Mouse (Mus musculus) megakaryocyte-erythroid progenitor cell, adult 5-6 weeks (primary cell): ENCODE measurements around the gene Gprc5d. TPM values are rescaled to one million over a fixed set of nuclear protein-coding genes. Genes with fewer than 3 reads are reported as not detected.

ENCODE experiments used
- ATAC-seq: replicated peaks from 2 replicates; pipeline ENCODE4 v1.8.0; 2016; ENCODE audit warnings: mild to moderate bottlenecking, inconsistent platforms; ENCODE audit not compliant: severe bottlenecking, poor library complexity, low FRiP score, low TSS enrichment
- total RNA-seq, 2 experiments: library from RNA; stranded (forward) in 1 of 2; stranded (reverse) in 1 of 2; fragments of 200-1000, 215-1000 nt in 1 of 2; fragments of >200 nt in 1 of 2; fragmentation: Nextera tagmentation in 1 of 2; gene quantifications; 2 replicates each; pipeline ENCODE4 v1.2.3; 2014 to 2017

The Gprc5d gene
- total RNA-seq, 2 experiments from 2014 or later, result not detected

DNA sequence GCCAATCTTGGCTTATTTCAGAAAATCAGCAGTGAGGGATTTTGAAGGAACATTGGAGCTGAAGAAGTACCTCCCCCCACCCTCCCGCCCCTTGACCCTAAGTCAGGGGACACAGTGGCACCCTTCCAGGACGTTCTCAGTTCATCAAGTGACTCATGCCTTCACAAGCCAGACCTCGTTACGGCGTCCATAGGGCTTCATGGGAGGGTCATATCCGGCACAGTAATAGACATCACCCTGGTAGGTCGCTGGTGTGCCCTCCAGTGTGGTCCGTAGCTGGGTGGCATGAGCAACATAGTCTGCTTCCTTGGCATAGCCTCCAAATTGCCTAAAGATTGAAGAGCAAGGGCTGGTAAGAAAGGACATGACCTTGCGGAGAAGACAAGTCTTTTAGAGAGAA is 19.7 kb upstream of the Gprc5d start:
- no peak for ATAC-seq

DNA sequence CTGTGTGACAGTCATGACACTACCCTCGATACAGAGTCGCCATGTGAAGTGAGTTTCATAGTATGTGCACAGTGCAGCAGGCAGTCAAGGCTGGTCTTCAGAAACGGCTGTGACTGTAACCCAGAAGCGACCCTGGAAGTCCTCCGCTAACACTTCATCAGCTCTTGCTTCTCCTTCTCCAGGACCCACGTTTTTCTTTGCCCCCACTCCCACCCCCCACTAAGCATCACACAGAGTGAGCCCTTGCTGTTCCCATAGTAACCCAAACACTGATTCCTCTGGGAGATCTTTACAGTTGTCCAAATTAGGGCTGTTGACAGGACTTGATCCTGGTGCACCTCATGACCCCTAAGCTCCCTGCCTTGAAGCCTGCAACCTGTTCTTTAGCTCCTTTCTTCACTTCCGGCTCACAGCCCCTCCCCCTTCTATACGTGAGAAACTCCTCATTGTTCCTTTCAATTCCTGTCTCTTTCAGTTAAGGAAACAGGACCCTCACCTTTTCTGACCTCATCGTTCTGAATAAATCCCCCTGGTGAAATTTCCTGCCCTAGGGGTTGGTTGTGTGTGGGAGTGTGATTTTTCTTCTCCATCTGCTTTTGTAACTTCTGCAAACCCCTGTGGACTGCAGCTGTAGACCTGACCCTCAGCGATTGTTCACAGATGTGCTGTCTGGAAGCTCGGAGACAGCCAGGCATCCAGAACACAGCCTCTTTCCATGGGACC is 18.5 kb upstream of the Gprc5d start:
- ATAC-seq, result no peak

DNA sequence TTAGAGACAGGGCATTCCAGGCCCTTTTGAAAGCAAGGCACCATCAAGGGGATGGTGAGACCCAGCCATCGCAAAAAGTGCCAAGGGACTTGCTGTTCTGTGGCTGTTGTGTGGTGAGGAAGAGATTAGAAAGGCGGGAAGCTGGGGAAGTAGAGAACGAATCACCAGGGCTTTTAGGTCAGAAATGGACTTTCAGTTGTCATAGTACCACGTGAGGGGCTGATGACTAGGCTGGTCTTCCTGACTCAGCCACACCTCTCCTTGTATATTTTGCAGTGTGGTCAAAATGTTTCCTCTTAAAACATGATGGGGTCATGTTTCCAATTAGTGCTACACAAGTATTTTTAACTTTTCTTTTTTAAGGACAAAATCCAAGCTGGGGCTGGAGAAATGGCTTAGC is 17.7 kb upstream of the Gprc5d start:
- ATAC-seq, result no peak; the same call in 1 of the 2 replicates

DNA sequence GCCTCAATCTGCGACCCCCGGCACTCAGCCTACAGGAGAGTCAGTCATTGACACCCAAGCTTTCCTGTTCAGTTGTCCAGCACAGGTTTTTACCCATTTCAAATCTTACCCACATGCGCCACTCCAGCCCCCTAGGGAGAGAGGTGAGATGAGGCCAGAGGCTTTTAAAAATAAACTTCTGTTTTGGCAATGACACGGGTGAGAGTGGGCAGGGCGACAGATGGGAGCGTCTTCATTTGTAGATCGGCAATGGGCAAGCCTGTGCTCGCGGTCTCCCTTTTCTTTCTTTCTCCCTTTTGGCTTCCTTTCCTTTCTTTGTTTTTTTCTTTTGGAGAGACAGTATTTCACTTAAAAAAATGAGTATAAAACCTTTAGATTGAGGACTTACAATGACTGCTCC is 15.4 kb upstream of the Gprc5d start:
- ATAC-seq, result no peak

DNA sequence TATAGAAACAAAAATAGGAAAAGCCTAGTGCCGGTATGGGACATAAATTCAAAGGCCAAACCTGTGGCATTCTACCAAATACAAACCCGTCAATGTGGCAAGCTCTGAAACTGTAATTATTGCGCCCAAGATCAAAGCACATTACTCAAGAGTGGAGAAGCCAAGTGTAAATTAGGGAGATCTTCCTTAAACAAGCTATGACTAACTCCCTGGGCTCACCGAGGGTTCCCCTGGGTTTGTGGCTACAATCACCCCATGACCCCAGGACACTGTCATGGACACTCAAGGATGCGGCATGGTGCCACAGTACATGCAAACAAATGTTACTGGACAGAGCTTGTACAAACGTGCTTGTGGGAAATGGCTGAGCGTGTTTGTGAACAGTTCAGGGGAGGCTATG is 15.0 kb upstream of the Gprc5d start:
- no peak for ATAC-seq

DNA sequence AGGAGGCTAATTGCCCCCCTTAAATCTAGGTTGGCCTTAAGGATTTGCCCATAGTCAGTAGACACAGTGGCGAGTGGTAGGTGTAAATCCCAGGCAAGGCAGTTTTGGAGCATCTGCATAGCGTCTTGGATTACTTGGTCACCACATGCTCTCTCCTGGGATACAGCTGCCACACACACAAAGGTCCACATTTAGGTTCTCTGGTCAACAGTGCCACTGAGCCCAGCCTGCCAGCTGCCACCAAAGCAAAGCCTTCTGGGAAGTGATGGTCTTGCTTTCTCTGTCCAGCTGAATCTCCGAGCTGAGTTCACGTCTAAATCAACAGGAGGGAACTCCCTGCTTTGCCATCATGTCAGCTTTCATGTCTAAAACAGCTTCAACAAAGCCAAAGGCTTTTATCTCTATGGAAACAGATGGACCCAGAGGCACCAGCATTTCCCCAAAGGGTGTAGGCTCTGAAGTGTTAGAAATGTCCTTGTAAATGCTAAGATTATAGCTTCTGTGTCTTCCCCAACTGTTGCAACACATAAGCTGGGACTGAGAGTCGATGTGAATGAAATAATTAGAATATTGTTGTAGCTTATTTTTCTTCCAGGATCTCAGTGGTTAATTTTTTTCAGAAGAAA is 6.8 kb upstream of the Gprc5d start:
- ATAC-seq, result no peak

DNA sequence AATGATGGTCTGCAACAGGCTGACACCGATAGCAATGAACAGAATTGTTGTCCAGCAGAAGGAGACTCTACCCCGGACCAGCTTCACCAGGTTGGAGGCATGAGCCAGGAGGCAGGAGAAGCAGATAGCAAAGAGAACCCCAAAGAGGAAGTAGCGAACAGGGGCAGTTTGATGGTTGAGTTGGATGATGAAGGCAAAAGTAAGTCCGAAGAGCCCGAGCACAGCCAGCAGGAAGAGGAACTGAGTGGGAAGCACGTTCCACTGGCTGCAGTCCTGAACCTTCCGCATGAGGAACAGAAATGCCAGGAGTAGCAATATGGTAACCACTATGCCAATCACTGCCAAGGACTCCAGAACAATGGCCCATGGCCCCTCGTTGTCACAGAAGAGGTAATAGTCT is 1.6 kb downstream of the Gprc5d start:
- no peak for ATAC-seq

DNA sequence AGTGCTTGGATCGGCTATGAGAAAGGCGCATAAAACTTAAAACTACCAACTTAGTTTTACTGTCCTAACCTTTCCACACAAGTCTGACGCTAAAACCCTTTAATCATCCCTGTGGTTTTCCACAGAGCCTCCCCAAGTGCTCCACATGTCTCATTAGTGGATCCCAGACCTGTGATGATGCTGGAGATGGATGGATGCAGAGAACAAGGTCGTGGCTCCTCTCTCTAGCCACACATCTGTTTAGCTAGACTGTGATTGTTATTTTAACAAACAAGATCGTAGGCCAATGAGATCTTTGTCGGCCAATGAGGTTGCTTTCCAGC is 5.0 kb downstream of the Gprc5d start:
- ATAC-seq, result no peak

DNA sequence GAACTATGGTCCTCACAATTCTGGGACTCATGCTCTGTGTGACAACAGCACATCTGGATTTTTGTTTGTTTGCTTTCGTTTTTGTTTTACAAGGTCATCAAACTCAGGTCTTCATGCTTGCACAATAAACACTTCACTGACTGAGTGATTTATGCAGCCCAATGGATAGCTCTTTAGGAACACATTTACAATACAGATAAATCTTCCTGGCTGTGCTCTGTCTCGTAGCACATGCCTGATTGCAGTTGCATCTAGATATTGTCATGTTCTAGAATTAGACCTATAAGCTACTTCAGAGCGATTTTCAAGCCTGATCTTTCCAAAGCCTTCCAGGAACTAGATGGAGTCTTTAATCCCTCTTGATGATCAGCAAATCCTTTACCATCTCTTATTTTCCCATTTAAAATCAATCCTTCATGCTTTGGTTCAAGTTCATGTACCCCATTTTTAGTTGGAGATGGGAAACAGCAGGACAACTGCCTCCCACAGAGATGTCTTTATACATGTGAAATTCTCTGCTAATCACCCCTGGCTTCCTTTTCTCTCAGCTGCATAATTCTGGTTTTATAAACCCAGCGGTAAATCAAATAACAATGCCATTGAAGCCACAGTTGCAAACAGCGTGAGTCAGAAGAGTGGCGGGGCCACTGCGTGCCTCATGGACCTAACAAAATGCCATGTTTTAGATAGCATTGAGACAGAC is 5.5 kb downstream of the Gprc5d start:
- ATAC-seq, result no peak

DNA sequence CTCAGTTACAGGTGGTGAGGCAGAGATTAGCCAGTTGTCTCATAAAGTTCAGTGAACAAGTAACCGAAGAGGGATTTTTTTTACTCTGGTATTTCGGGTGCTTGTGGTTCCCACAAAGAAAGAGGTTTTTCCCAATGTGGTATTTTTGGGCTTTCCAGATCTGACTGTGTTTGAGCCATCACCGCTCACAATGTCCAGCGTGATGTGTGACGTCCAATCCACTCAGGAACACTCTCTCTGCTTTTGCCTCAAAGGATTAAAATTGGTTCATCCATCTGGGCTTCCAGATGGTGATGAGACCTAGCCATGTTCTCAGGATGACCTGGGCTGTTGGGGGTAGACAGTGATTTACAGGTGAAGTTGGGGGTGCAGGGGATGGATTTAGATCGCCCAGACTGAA is 11.1 kb downstream of the Gprc5d start:
- ATAC-seq, result no peak

DNA sequence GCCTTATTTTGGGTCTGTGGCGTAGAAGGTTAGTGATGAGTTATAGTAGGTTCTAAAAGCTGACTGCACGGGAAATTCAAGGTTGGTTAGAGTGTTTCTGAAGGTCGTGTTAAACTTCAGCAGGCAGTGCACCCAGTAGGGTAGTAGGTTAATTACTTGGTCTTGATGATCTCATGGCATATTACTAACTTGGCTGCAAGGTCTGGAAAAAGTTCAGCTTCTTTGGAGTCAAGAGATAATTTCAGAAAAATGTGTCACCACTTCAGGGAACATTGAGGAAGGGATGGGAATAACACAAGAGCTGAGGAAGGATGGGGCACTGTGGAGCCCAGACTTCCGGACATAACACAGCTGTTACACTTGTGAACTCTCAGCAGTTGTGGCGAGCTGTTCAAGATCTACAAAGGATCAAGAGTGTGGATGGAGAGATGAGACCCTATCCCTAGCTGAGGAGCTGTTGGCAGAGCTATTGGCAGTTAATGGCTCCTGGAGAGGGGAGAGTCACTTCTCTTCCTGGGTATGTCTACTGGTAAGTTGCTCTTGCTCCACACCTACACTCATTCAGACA is 15.3 kb downstream of the Gprc5d start:
- ATAC-seq, result no peak

DNA sequence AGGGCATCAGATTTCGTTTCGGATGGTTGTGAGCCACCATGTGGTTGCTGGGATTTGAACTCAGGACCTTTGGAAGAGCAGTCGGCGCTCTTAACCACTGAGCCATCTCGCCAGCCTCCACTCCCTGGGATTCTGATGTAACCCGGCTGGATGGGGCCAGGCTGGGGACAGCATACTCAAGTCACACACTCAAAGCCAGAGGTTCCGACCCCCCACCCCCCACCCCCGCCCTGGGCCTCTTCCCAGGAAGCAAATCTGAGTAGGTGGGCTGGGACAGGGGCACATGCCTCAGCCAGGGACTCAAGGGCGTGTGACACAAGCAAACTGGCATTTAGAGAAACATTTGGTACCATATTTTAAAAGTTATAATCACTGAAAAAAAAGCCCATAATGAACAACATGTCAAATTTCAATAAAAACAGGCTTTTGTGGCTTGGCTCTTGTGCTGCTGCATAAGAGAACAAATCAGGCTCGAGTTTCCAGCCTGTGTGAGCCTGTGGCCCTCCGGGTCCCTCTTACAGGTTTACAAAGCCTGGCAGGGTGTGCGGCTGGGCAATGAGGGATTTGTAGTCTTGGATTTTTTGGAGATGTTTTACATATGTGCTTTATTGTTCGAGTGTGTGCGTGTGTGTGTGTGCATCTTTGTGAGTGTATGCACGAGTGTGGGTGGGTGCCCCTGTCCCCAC is 17.2 kb downstream of the Gprc5d start:
- no peak for ATAC-seq

DNA sequence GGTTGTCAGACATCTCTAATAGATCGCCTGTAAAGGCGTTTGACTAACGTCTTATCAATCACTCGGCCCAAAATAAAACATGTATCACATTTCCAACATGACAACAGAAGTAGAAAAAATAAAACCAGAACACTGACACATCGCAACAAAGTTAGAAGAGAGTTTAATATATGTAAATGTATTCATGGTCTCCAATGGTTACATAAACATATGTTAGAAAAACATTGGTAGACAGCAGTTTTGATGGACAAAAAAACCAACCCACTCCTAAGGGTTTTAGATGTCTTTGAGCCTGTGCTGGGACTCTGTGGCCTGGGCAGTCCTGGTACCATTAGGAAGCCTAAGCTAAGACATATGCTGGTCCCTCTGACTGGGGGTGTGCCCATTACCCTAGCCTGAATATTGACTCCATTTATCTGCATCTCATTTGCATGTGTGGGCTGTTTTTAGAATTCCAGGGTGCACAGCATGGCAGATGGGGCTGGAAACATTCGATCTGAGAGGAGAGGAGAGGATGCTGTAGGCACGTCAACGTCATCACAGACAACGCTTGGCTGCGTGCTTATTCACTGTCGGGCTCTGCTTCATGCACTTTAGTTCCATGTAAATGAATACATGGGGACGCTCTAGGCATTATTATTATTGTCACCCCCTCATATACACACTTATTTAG is 25.1 kb downstream of the Gprc5d start:
- ATAC-seq, result no peak

DNA sequence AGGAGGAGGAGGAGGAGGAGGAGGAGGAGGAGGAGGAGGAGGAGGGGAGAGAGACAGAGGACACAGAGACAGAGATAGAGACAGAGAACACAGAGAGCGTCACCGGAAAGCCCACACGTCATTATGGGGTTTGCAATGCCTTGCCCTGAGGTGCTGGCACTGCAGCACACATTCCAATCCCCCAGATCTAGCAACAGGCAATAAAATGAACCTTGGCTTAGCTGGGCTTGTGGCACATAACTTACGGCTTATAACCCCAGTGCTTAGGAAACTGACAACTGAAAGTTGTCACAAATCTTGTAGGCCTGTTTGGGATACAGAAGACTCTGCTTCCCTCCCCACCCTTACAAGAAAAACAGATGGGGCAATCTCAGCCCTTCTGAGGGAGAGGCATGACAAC is 27.4 kb downstream of the Gprc5d start:
- ATAC-seq, result no peak

DNA sequence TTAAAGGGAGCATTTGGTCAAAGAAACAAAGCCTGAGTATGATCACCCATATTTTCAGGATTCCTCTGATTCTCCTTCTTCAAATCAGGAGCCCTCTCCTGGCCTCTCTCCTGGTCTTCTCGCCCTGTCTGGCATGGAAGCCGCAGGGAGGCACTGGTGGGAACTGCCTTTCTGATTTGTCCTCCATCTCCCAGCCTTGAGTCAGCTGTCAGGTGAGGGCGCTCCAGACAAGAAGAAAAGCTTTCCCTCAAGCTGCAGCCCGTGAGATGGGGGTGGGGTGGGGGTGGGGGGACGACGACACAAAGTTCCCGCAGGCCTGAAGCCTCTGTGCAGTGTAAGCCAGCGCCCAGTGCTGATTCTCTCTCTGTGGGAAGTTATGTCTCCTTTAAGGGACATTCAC is 28.3 kb downstream of the Gprc5d start:
- no peak for ATAC-seq

DNA sequence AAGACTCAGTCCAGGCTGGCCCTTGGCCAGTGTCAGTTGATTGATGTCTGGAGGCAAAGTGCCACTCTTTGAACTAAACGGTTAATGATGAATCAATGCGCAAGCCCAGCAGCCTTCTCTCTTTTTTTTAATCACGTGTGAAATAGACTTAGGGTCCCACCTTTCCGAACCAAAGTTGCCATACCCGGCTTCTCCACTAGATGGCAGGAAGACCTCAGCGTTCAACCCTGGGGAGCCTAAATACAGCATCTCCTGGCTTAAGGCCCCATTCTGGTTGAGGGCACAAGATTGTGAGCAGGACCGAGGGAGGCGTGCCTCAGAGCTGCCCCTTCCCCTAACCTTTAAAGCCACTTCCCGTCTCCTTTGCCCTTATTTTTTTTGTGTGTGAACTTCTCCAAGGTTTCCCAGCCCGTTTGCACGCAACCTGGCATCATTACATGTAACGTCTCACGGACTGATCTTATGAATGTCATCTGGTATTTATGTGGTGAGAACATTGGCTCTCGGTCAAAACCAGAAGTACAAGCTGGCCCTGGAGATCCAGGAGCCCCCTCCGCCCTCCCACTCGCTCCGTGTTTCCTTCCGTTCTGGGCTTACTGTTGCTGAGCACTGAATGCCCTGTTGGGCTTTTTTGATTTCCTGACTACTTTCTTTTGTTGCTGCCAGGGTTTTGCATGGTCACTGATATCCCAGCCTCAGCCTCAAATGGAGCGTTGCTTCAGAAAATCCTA is 30.2 kb downstream of the Gprc5d start:
- ATAC-seq, result peak; percentile 91

DNA sequence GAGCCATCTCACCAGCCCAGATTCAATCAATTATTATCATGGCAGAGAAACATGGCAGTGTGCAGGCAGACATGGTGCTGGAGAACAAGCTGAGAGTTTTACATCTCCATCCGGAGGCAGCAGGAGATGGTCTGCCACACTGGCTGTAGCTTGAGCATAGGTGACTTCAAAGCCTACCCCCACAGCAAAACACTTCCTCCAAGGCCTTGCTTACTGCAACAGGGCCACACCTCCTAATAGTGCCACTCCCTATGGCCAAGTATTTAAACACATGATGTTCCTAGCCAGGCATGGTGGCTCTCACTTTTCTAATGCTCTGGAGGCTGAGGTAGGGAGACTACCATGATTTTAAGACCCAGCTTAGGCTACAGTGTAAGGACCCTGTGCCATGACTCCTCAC is 32.4 kb downstream of the Gprc5d start:
- ATAC-seq, result no peak

DNA sequence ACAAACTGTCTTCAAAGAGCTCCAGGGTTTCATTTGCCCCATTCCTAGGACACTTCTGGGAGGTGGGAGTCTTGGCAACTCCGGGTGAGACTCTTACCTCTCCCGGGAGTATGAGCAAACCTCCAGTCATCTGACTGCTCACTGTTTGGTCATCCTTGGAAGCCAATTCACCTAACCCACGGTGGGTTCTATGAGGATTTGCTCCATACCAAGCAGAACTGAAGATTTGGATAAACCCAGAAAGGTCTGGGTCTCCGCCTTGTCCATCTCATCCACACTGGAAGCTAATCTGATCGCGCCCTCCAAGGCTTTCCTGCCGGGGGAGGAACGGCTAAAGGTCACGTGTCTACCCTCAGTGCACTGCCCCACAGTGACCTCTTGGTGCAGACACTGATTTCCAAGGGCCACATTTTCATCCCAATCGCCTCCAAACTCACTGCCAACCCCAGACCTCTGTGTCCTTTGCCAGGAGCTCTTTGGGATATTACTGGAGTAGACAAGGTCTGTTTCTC is 34.0 kb downstream of the Gprc5d start:
- no peak for ATAC-seq

DNA sequence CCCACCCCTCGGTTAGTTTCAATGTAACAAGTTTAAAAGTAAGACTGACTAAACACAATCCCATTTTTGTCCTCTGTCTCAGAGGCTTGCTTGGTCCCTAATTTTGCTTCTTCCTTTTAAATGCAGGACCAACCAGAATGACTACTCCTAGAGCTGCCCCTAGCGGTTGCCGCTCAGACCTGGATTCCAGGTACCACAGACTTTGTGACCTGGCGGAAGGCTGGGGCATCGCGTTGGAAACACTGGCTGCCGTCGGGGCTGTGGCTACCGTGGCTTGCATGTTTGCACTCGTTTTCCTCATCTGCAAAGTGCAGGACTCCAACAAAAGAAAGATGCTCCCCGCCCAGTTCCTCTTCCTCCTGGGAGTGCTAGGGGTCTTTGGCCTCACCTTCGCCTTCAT is 39.7 kb downstream of the Gprc5d start:
- no peak for ATAC-seq
